Mouse (Mus musculus) cerebellum, adult 2 months (tissue): ENCODE measurements around the gene Stard13. TPM values are rescaled to one million over a fixed set of nuclear protein-coding genes. Genes with fewer than 3 reads are reported as not detected.

Source experiments
- DNase-seq, 2 experiments: peaks; one replicate each; pipeline ENCODE4 v3.0.0; 2021
- H3K27ac ChIP-seq: fragments of 200-500 bp; 2 replicates; pipeline ENCODE4 v1.5.1; 2012; ENCODE audit warnings: low read length, control low read depth, inconsistent platforms; ENCODE audit not compliant: insufficient read depth
- H3K27me3 ChIP-seq: fragments of 200-500 bp; 2 replicates; pipeline ENCODE4 v1.6.1; 2012; ENCODE audit warnings: inconsistent platforms, mild to moderate bottlenecking, low read length, moderate library complexity; ENCODE audit not compliant: control insufficient read depth, insufficient read depth
- H3K4me1 ChIP-seq: fragments of 200-500 bp; 2 replicates; pipeline ENCODE4 v1.6.1; 2011; ENCODE audit warnings: low read length; ENCODE audit not compliant: control insufficient read depth, insufficient read depth
- H3K4me3 ChIP-seq: fragments of 200-500 bp; replicated peaks from 2 replicates; pipeline ENCODE3; 2011; ENCODE audit warnings: mild to moderate bottlenecking, low read depth, low read length, control low read depth; ENCODE audit not compliant: insufficient read depth
- CTCF ChIP-seq: fragments of 200-500 bp; IDR thresholded peaks from 2 replicates; pipeline ENCODE4 v1.5.1; 2011; ENCODE audit warnings: low read depth, mild to moderate bottlenecking, control low read depth, low read length, moderate library complexity, borderline replicate concordance; ENCODE audit not compliant: insufficient read depth
- POLR2A ChIP-seq: fragments of 200-500 bp; IDR thresholded peaks from 2 replicates; pipeline ENCODE4 v1.6.1; 2011; ENCODE audit warnings: low read length, control low read depth, borderline replicate concordance; ENCODE audit not compliant: insufficient read depth
- WGBS: fragments of 180-500 bp; shearing (Covaris S2); methylation state at CpG from one replicate; pipeline ENCODE4 v1.1.7; 2018; 5-methylcytosine and 5-hydroxymethylcytosine counted together
- polyA plus RNA-seq: library from polyadenylated mRNA; depleted of rRNA; stranded (reverse); fragments of >200 nt; gene quantifications from 2 replicates; pipeline ENCODE4 v1.2.3, GENCODE M21; 2012

Gene Stard13
- polyA plus RNA-seq, 1 experiment: 9.8 TPM

GRCm38 (mm10) chr5:151252213-151252612 lies 18.6 kb upstream of the Stard13 start:
- TF ChIP-seq CTCF (no peak), POLR2A (no peak)
- no peak overlapping the region for H3K4me3 ChIP-seq
- DNase-seq: no peak

GRCm38 (mm10) chr5:151251656-151252055 lies 18.0 kb upstream of the Stard13 start:
- WGBS: 95% methylated on average over 8 of the region's 8 CpGs
- H3K4me1 ChIP-seq: no peaks in the 10 kb centered on the region
- no peak overlapping the region for H3K4me3 ChIP-seq
- DNase-seq: no peak
- no peak for TF ChIP-seq POLR2A
- no peak for TF ChIP-seq CTCF
- H3K27ac ChIP-seq: no peak overlapping the region
- no peaks in the 10 kb centered on the region for H3K27me3 ChIP-seq

More at GRCm38 (mm10) chr5:151252213-151252612, 18.6 kb upstream of the Stard13 start:
- WGBS: 53% methylated on average over 8 of the region's 8 CpGs
- H3K27me3 ChIP-seq: no peaks in the 10 kb centered on the region
- no peak overlapping the region for H3K27ac ChIP-seq
- no peaks in the 10 kb centered on the region for H3K4me1 ChIP-seq

GRCm38 (mm10) chr5:151248671-151249620 lies 15.3 kb upstream of the Stard13 start:
- no peaks in the 10 kb centered on the region for H3K27me3 ChIP-seq
- H3K27ac ChIP-seq: no peak overlapping the region
- WGBS: 72% methylated on average over 10 of the region's 10 CpGs
- no peaks in the 10 kb centered on the region for H3K4me1 ChIP-seq
- no peak for TF ChIP-seq POLR2A
- no peak for TF ChIP-seq CTCF
- DNase-seq: no peak
- H3K4me3 ChIP-seq: no peak overlapping the region

GRCm38 (mm10) chr5:151248084-151248483 lies 14.4 kb upstream of the Stard13 start:
- no peak for TF ChIP-seq POLR2A
- TF ChIP-seq CTCF: no peak
- H3K27me3 ChIP-seq: no peaks in the 10 kb centered on the region
- H3K27ac ChIP-seq: no peak overlapping the region
- H3K4me3 ChIP-seq: no peak overlapping the region
- 77% methylated on average over 2 of the region's 2 CpGs for WGBS
- DNase-seq: no peak
- no peaks in the 10 kb centered on the region for H3K4me1 ChIP-seq

- no peak for DNase-seq
- WGBS: 77% methylated on average over 11 of the region's 11 CpGs
- Histone ChIP-seq H3K27ac (no peak overlapping the region), H3K4me1 (no peaks in the 10 kb centered on the region), H3K27me3 (no peaks in the 10 kb centered on the region), H3K4me3 (no peak overlapping the region)
- TF ChIP-seq POLR2A (no peak), CTCF (no peak)
Observed at GRCm38 (mm10) chr5:151247115-151247875, 13.7 kb upstream of the Stard13 start.

- DNase-seq: no peak
- TF ChIP-seq CTCF (no peak), POLR2A (no peak)
- H3K4me3 ChIP-seq: no peak overlapping the region
- no peaks in the 10 kb centered on the region for H3K27me3 ChIP-seq
- H3K27ac ChIP-seq: no peak overlapping the region
- WGBS: 94% methylated on average over 2 of the region's 2 CpGs
- no peaks in the 10 kb centered on the region for H3K4me1 ChIP-seq
Observed at GRCm38 (mm10) chr5:151246287-151246686, 12.7 kb upstream of the Stard13 start.

GRCm38 (mm10) chr5:151245571-151245970 lies 11.9 kb upstream of the Stard13 start:
- Histone ChIP-seq H3K4me1 (no peaks in the 10 kb centered on the region), H3K4me3 (no peak overlapping the region), H3K27me3 (no peaks in the 10 kb centered on the region), H3K27ac (no peak overlapping the region)
- TF ChIP-seq POLR2A (no peak), CTCF (no peak)
- no peak for DNase-seq
- 93% methylated on average over 5 of the region's 5 CpGs for WGBS

- Histone ChIP-seq H3K27ac (no peak overlapping the region), H3K4me3 (no peak overlapping the region), H3K4me1 (no peaks in the 10 kb centered on the region), H3K27me3 (no peaks in the 10 kb centered on the region)
- no peak for TF ChIP-seq CTCF
- TF ChIP-seq POLR2A: no peak
- WGBS: 51% methylated on average over 9 of the region's 9 CpGs
- no peak for DNase-seq
Observed at GRCm38 (mm10) chr5:151238730-151239129, 5.1 kb upstream of the Stard13 start.
